Mouse (Mus musculus): ENCODE results near the gene Fam155a. TPM values are rescaled to one million over a fixed set of nuclear protein-coding genes. Genes with fewer than 3 reads are reported as not detected.

Gene Fam155a
- polyA plus RNA-seq, 1 experiment from 2014 or later, result 0.60 TPM

GRCm38 (mm10) chr8:9239741-9240140, 531.2 kb downstream of the Fam155a start:
- Histone ChIP-seq H3K27me3 (no peaks in the 10 kb centered on the region), H3K9ac (no peak overlapping the region), H3K4me2 (no peak overlapping the region), H3K9me3 (replicated peaks) (no peaks in the 10 kb centered on the region), H3K4me3 (replicated peaks) (no peak overlapping the region), H3K36me3 (no peaks in the 10 kb centered on the region), H3K27ac (no peak overlapping the region), H3K4me1 (no peaks in the 10 kb centered on the region)
- WGBS, result 45% methylated on average over 11 of the region's 11 CpGs
- no peak for ATAC-seq (replicated peaks; ENCODE audit: low FRiP score)

GRCm38 (mm10) chr8:9238974-9239373, 532.0 kb downstream of the Fam155a start:
- Histone ChIP-seq H3K27me3 (no peaks in the 10 kb centered on the region), H3K4me1 (no peaks in the 10 kb centered on the region), H3K36me3 (no peaks in the 10 kb centered on the region), H3K4me3 (replicated peaks) (no peak overlapping the region), H3K27ac (no peak overlapping the region), H3K9ac (no peak overlapping the region), H3K9me3 (replicated peaks) (no peaks in the 10 kb centered on the region), H3K4me2 (no peak overlapping the region)
- ATAC-seq (replicated peaks; ENCODE audit: low FRiP score), result no peak
- WGBS, result 71% methylated on average over 9 of the region's 9 CpGs

DNA sequence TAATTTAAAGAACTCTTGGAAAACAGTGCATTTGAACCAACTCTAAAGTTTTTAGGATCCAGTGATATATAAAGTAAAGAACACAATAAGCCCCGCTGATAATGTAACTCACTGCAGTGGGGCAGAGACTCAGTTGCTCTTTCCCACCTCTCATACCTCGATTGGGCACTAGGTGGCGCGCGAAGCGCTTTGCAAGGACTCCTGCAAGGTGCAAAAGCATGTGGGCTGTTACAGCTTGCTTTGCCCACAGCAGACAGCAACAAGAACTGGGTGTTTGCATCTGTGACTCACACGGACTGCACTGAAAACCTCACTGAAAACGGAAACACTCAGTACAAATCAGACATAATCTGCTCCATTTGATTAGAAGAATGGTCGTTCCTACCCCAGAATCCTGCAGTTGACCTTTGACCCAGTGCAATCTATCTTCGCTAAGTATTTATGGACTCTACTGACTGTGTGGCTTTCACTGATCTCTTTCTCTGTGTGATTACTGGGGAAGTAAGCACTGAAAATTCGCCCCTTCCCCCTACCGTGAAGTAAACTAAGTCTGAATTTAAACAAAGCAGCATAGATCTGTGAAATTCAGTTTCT, 537.5 kb downstream of the Fam155a start:
- no peaks in the 10 kb centered on the region for H3K36me3 ChIP-seq
- no peaks in the 10 kb centered on the region for H3K9me3 ChIP-seq (replicated peaks)
- H3K4me3 ChIP-seq (replicated peaks), result no peak overlapping the region
- WGBS, result 3% methylated on average over 12 of the region's 12 CpGs
- no peak overlapping the region for H3K27ac ChIP-seq
- H3K27me3 ChIP-seq, result no peaks in the 10 kb centered on the region
- no peak overlapping the region for H3K9ac ChIP-seq
- H3K4me1 ChIP-seq, result peaks cover 5% of the 10 kb centered on the region
- H3K4me2 ChIP-seq, result peak overlapping the region; percentile 41
- peak; percentile 89 for ATAC-seq (replicated peaks; ENCODE audit: low FRiP score)

DNA sequence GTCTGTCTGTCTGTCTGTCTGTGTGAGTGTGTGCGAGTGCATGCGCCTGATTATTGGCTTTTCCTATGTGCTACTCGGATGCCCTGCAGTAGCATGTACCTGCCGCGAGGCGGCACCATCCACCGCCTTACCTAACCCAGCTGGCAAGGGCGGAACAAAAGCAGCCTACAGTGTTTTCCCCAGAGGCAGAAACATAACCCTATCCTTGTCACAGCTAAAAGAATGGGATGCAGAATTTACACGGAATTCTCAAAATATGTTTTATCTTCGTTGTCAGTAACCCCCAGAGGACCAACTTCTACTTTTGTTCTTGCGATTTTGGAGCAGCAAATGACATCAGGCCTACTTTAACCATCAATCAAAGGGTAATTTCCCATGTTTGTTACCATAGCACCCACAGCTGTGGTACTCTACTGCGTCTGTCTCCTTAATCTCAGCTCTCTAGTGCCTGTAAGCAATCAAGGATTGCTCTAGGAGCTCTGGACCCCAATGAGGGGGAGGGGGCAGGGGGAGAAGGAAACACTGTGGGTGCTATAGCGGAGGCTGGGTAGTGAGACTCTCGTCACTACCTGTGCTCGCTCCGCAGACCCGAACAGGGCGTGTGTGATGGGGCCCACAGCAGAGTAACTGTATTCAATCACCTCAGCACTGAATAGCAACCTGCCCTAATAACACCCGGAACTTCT, 543.0 kb downstream of the Fam155a start:
- H3K4me1 ChIP-seq, result no peaks in the 10 kb centered on the region
- peak; percentile 60; the same call in 1 of the 2 replicates for ATAC-seq (replicated peaks; ENCODE audit: low FRiP score)
- H3K4me3 ChIP-seq (replicated peaks), result no peak overlapping the region
- no peaks in the 10 kb centered on the region for H3K27me3 ChIP-seq
- H3K27ac ChIP-seq, result no peak overlapping the region
- no peak overlapping the region for H3K9ac ChIP-seq
- WGBS, result 36% methylated on average over 19 of the region's 19 CpGs
- no peaks in the 10 kb centered on the region for H3K36me3 ChIP-seq
- H3K4me2 ChIP-seq, result no peak overlapping the region
- no peaks in the 10 kb centered on the region for H3K9me3 ChIP-seq (replicated peaks)

GRCm38 (mm10) chr8:9226767-9227166, 544.2 kb downstream of the Fam155a start:
- no peaks in the 10 kb centered on the region for H3K36me3 ChIP-seq
- no peaks in the 10 kb centered on the region for H3K27me3 ChIP-seq
- WGBS, result 84% methylated on average over 7 of the region's 7 CpGs
- H3K4me1 ChIP-seq, result no peaks in the 10 kb centered on the region
- no peak overlapping the region for H3K27ac ChIP-seq
- H3K4me2 ChIP-seq, result no peak overlapping the region
- no peaks in the 10 kb centered on the region for H3K9me3 ChIP-seq (replicated peaks)
- ATAC-seq (replicated peaks; ENCODE audit: low FRiP score), result no peak
- H3K4me3 ChIP-seq (replicated peaks), result no peak overlapping the region
- no peak overlapping the region for H3K9ac ChIP-seq

GRCm38 (mm10) chr8:9211751-9212150, 559.2 kb downstream of the Fam155a start:
- no peak overlapping the region for H3K27ac ChIP-seq
- no peak for ATAC-seq (replicated peaks; ENCODE audit: low FRiP score)
- H3K27me3 ChIP-seq, result no peaks in the 10 kb centered on the region
- 72% methylated on average over 4 of the region's 4 CpGs for WGBS
- no peaks in the 10 kb centered on the region for H3K36me3 ChIP-seq
- H3K4me3 ChIP-seq (replicated peaks), result no peak overlapping the region
- no peak overlapping the region for H3K4me2 ChIP-seq
- H3K9ac ChIP-seq, result no peak overlapping the region
- no peaks in the 10 kb centered on the region for H3K4me1 ChIP-seq
- no peaks in the 10 kb centered on the region for H3K9me3 ChIP-seq (replicated peaks)

DNA sequence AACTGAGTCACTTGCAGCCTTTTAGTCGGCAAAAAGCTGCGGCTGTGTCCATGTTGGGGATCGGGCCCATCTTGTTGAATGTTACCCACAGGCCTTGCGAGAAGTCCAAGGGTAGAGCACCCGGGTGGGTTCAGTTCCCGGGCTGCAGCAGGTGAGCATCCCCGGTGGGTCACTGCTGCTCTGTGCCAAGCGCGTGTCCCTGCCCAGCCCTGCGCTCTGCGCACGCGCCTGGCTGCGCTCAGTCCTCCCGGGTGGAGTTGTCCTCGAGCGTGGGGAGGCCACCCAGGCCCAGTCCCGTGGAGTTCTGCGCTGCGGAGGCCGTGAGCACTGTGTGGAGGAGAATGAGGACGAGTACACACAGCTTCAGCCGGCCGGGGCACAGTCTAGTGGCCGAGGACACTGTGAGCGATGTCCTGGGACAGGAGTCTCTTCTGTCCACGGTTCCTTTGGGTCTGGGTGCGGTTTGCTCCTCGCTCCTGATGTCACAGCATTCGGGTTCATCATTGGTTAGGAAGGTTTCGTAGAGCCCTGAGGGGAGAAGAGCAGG, 563.4 kb downstream of the Fam155a start:
- Histone ChIP-seq H3K4me2 (no peak overlapping the region), H3K27ac (no peak overlapping the region), H3K36me3 (no peaks in the 10 kb centered on the region), H3K4me1 (no peaks in the 10 kb centered on the region), H3K4me3 (replicated peaks) (no peak overlapping the region), H3K27me3 (no peaks in the 10 kb centered on the region), H3K9ac (no peak overlapping the region), H3K9me3 (replicated peaks) (no peaks in the 10 kb centered on the region)
- 96% methylated on average over 31 of the region's 31 CpGs for WGBS
- ATAC-seq (replicated peaks; ENCODE audit: low FRiP score), result no peak

DNA sequence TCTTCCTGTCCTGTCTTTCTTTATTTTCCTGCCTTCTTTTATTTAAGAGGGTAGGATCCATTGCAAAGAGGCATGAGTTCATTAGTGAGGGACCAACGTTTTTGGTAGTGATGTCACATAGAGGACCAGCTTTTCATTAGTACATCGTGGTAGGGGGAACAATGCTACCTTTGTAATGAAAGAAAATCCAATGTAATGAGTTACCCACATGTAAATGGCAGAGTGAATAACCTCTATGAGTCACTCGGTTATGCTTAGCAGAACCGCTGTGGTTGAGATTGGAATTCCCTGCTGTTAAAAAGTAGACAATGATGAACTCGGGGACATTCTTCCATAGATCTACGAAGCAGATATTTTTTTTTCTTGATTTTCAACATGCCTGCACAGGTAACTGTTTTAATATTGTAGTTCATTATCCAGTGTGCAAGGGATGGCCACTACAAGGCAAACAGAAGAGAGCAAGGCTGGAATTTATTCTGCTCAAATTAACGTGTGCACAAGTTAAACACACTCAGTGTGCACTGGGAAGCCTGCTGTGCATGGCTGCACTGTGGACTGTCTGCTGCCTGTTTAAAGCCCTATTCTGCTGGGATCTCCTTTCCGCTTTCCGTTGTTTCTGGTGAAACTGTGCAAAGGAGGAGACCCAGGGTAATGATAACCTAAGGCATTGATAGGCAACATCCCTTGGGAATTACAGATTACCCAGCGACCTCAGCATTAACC, 566.5 kb downstream of the Fam155a start:
- Histone ChIP-seq H3K36me3 (no peaks in the 10 kb centered on the region), H3K9me3 (replicated peaks) (no peaks in the 10 kb centered on the region), H3K27me3 (no peaks in the 10 kb centered on the region), H3K4me2 (no peak overlapping the region), H3K4me3 (replicated peaks) (no peak overlapping the region), H3K9ac (no peak overlapping the region), H3K4me1 (no peaks in the 10 kb centered on the region), H3K27ac (no peak overlapping the region)
- ATAC-seq (replicated peaks; ENCODE audit: low FRiP score), result no peak
- 60% methylated on average over 10 of the region's 10 CpGs for WGBS

- no peaks in the 10 kb centered on the region for H3K27me3 ChIP-seq
- no peak overlapping the region for H3K4me2 ChIP-seq
- no peak for ATAC-seq (replicated peaks; ENCODE audit: low FRiP score)
- 88% methylated on average over 3 of the region's 3 CpGs for WGBS
- no peak overlapping the region for H3K9ac ChIP-seq
- H3K4me1 ChIP-seq, result no peaks in the 10 kb centered on the region
- no peaks in the 10 kb centered on the region for H3K36me3 ChIP-seq
- no peak overlapping the region for H3K27ac ChIP-seq
- no peak overlapping the region for H3K4me3 ChIP-seq (replicated peaks)
- H3K9me3 ChIP-seq (replicated peaks), result no peaks in the 10 kb centered on the region
Measured at GRCm38 (mm10) chr8:9200099-9200498, 570.9 kb downstream of the Fam155a start.

DNA sequence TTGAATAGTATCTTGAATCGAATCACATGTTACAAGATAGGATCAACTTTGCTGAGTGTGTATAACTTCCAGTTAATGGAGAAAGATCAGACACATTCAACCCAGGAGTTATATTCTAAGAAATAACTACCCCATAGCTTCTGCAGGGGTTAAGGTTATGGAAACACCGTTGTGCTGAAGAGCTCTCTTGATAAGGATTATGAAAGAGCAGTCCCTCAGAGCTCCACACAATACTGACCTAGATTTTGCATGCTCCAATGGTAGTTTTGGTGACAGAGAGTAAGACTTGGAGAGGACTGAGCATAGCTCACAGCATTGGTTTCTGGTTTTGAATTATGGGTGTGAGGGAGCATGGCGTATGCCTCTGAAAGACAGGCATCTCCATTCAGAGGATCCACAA, 579.3 kb downstream of the Fam155a start:
- ATAC-seq (replicated peaks; ENCODE audit: low FRiP score), result no peak
- H3K27ac ChIP-seq, result no peak overlapping the region
- H3K4me3 ChIP-seq (replicated peaks), result no peak overlapping the region
- H3K4me2 ChIP-seq, result no peak overlapping the region
- WGBS, result 79% methylated on average over 3 of the region's 3 CpGs
- no peaks in the 10 kb centered on the region for H3K27me3 ChIP-seq
- no peak overlapping the region for H3K9ac ChIP-seq
- H3K36me3 ChIP-seq, result no peaks in the 10 kb centered on the region
- no peaks in the 10 kb centered on the region for H3K9me3 ChIP-seq (replicated peaks)
- H3K4me1 ChIP-seq, result no peaks in the 10 kb centered on the region

GRCm38 (mm10) chr8:9188616-9189015, 582.3 kb downstream of the Fam155a start:
- no peak overlapping the region for H3K4me2 ChIP-seq
- no peaks in the 10 kb centered on the region for H3K4me1 ChIP-seq
- no peak overlapping the region for H3K4me3 ChIP-seq (replicated peaks)
- H3K27me3 ChIP-seq, result no peaks in the 10 kb centered on the region
- no peak overlapping the region for H3K9ac ChIP-seq
- whole genome bisulfite sequencing, result 41% methylated on average over 4 of the region's 4 CpGs
- no peak for ATAC-seq (replicated peaks; ENCODE audit: low FRiP score)
- no peaks in the 10 kb centered on the region for H3K9me3 ChIP-seq (replicated peaks)
- no peak overlapping the region for H3K27ac ChIP-seq
- H3K36me3 ChIP-seq, result no peaks in the 10 kb centered on the region

DNA sequence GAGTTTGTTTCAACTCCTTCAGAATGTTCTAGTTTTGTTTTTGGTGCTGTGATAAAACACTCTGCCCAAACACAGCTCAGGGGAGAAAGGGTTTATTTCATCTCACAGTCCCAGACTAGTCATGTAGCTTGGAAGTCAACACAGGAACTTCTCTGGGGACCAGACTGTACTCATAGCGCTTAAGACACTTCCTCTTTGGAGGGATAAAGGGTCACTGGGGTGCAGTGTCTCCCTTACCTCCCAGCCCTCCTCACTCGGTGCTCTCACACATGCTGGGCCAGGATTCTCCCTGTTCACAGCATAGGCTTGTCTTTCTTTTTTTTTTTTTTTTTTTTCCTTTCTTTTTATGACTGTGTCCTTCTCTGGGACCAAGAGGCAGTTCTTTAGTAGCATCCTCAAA, 585.8 kb downstream of the Fam155a start:
- Histone ChIP-seq H3K4me1 (peaks cover 9% of the 10 kb centered on the region; the same call in 1 of the 2 replicates), H3K9ac (no peak overlapping the region), H3K27ac (no peak overlapping the region), H3K9me3 (replicated peaks) (no peaks in the 10 kb centered on the region), H3K4me3 (replicated peaks) (no peak overlapping the region), H3K36me3 (no peaks in the 10 kb centered on the region), H3K4me2 (no peak overlapping the region), H3K27me3 (no peaks in the 10 kb centered on the region)
- WGBS, result 49% methylated on average over 2 of the region's 2 CpGs
- ATAC-seq (replicated peaks; ENCODE audit: low FRiP score), result no peak

Measured in kidney, embryonic 15.5 days (tissue).